Mouse (Mus musculus): ENCODE measurements around the gene Ptgds. TPM values are rescaled to one million over a fixed set of nuclear protein-coding genes. Genes with fewer than 3 reads are reported as not detected.

Ptgds gene
- polyA plus RNA-seq, 1 experiment from 2014 or later = 10.2 TPM

DNA sequence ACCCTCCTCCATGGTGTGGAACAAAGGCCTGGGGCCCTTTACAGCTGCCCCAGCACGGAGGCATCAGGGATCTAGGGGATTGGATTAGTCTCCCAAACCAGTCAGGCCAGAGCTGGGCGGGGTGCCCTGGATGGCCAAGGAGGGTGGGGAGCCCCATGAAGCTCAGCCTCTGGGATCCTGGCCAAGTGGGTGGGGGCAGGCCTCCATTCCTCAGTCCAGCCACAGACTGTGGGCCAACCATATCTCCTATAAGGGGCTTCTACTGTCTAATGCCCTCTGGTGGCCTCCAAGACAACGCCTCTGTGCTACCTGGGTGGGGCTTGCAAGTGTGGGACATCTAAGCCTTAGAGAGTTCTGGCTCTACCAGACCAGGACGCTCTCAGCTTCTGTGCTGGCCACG, 10.9 kb downstream of the Ptgds start:
- H3K36me3 ChIP-seq = no peaks in the 10 kb centered on the region
- no peaks in the 10 kb centered on the region for H3K9me3 ChIP-seq
- no peak overlapping the region for H3K9ac ChIP-seq
- H3K27me3 ChIP-seq = no peaks in the 10 kb centered on the region
- no peak overlapping the region for H3K4me3 ChIP-seq
- WGBS = 66% methylated on average over 5 of the region's 5 CpGs
- peak overlapping the region; percentile 79 for H3K4me2 ChIP-seq
- ATAC-seq (ENCODE audit: borderline replicate concordance, extremely low read depth, low FRiP score, low TSS enrichment) = 0 out of 2 replicates have a peak, but pooled peaks have one; percentile 20
- peak overlapping the region; percentile 91 for H3K27ac ChIP-seq
- peaks cover 42% of the 10 kb centered on the region for H3K4me1 ChIP-seq

- WGBS = 71% methylated on average over 9 of the region's 9 CpGs
- no peak for ATAC-seq (ENCODE audit: borderline replicate concordance, extremely low read depth, low FRiP score, low TSS enrichment)
- Histone ChIP-seq H3K27me3 (no peaks in the 10 kb centered on the region), H3K4me1 (peaks cover 42% of the 10 kb centered on the region), H3K4me2 (peak overlapping the region; percentile 79), H3K27ac (peak overlapping the region; percentile 91), H3K4me3 (peak overlapping the region; percentile 22), H3K9ac (peak overlapping the region; percentile 12; the same call in 1 of the 2 replicates), H3K9me3 (no peaks in the 10 kb centered on the region), H3K36me3 (no peaks in the 10 kb centered on the region)
Measured at GRCm38 (mm10) chr2:25457022-25457896, 12.6 kb downstream of the Ptgds start.

- ATAC-seq (ENCODE audit: borderline replicate concordance, extremely low read depth, low FRiP score, low TSS enrichment) = no peak
- H3K27ac ChIP-seq = peak within 1 kb of the TSS; percentile 91
- peak within 1 kb of the TSS; percentile 79 for H3K4me2 ChIP-seq
- H3K9me3 ChIP-seq = no peaks in the 10 kb centered on the region
- peak within 1 kb of the TSS; percentile 12; the same call in 1 of the 2 replicates for H3K9ac ChIP-seq
- peaks cover 38% of the 10 kb centered on the region for H3K4me1 ChIP-seq
- H3K27me3 ChIP-seq = no peaks in the 10 kb centered on the region
- no peaks in the 10 kb centered on the region for H3K36me3 ChIP-seq
- H3K4me3 ChIP-seq = peak within 1 kb of the TSS; percentile 22
- WGBS = 33% methylated on average over 14 of the region's 14 CpGs
Measured at GRCm38 (mm10) chr2:25456205-25456953, 13.5 kb downstream of the Ptgds start, which contains the start of gene Clic3. Gene Clic3, plus strand, starts transcription at chr2:25456838.

DNA sequence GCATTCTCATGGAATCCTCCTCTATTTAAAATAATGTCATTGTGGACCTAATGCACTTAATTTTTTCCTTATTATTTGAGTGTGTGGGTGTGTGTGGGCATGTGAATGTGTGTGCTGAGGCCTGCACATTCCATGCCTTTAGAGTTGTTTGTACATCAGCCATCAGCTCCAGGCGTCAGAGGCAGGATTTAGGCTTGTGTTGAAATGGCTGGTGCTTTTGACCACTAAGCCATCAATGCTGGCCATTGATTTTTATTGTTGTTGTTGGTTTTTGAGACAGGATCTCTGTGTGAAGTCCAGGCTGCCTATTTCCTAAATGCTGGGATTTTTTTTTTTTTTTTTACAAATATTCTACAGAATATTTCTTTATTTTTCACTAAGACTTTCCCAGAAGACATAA, 16.9 kb downstream of the Ptgds start:
- WGBS = 26% methylated on average over 1 of the region's 1 CpGs
- Histone ChIP-seq H3K27ac (no peak overlapping the region), H3K4me3 (no peak overlapping the region), H3K9me3 (no peaks in the 10 kb centered on the region), H3K27me3 (no peaks in the 10 kb centered on the region), H3K4me2 (no peak overlapping the region), H3K36me3 (no peaks in the 10 kb centered on the region), H3K9ac (no peak overlapping the region), H3K4me1 (peaks cover 10% of the 10 kb centered on the region; the same call in 1 of the 2 replicates)
- no peak for ATAC-seq (ENCODE audit: borderline replicate concordance, extremely low read depth, low FRiP score, low TSS enrichment)

- Histone ChIP-seq H3K4me1 (peaks cover 5% of the 10 kb centered on the region; the same call in 1 of the 2 replicates), H3K9ac (no peak overlapping the region), H3K4me3 (no peak overlapping the region), H3K9me3 (no peaks in the 10 kb centered on the region), H3K27me3 (no peaks in the 10 kb centered on the region), H3K4me2 (no peak overlapping the region), H3K36me3 (no peaks in the 10 kb centered on the region), H3K27ac (no peak overlapping the region)
- WGBS = 76% methylated on average over 8 of the region's 8 CpGs
- ATAC-seq (ENCODE audit: borderline replicate concordance, extremely low read depth, low FRiP score, low TSS enrichment) = no peak
Measured at GRCm38 (mm10) chr2:25450853-25451647, 18.8 kb downstream of the Ptgds start.

DNA sequence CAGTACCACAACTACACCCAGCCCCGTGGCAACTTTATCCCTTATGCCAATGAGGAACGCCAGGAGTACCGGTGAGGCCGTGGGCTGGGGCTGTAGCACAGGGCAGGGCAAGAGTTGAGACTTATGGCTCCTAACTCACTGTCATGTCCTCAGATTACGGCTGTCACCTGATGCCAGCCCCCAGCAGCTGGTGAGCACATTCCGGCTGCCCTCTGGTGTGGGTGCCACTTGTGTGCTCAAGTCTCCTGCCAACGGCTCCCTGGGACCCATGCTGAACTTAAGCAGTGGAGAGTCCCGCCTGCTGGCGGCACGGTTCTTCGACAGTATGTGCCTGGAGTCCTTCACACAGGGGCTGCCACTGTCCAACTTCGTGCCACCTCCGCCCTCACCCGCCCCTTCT, 27.2 kb downstream of the Ptgds start:
- no peak for ATAC-seq (ENCODE audit: borderline replicate concordance, extremely low read depth, low FRiP score, low TSS enrichment)
- Histone ChIP-seq H3K36me3 (no peaks in the 10 kb centered on the region), H3K27me3 (no peaks in the 10 kb centered on the region), H3K9ac (no peak overlapping the region), H3K9me3 (no peaks in the 10 kb centered on the region), H3K27ac (no peak overlapping the region), H3K4me1 (no peaks in the 10 kb centered on the region), H3K4me2 (no peak overlapping the region), H3K4me3 (no peak overlapping the region)
- 85% methylated on average over 14 of the region's 14 CpGs for WGBS

GRCm38 (mm10) chr2:25441067-25441466, 28.8 kb downstream of the Ptgds start:
- Histone ChIP-seq H3K4me3 (no peak overlapping the region), H3K9me3 (no peaks in the 10 kb centered on the region), H3K4me1 (no peaks in the 10 kb centered on the region), H3K27ac (no peak overlapping the region), H3K4me2 (no peak overlapping the region), H3K27me3 (no peaks in the 10 kb centered on the region), H3K36me3 (no peaks in the 10 kb centered on the region), H3K9ac (no peak overlapping the region)
- no peak for ATAC-seq (ENCODE audit: borderline replicate concordance, extremely low read depth, low FRiP score, low TSS enrichment)
- WGBS = 77% methylated on average over 20 of the region's 20 CpGs

GRCm38 (mm10) chr2:25436286-25436820, 33.5 kb downstream of the Ptgds start:
- no peak overlapping the region for H3K4me2 ChIP-seq
- ATAC-seq (ENCODE audit: borderline replicate concordance, extremely low read depth, low FRiP score, low TSS enrichment) = no peak
- no peak overlapping the region for H3K4me3 ChIP-seq
- WGBS = 87% methylated on average over 10 of the region's 10 CpGs
- H3K4me1 ChIP-seq = no peaks in the 10 kb centered on the region
- no peak overlapping the region for H3K9ac ChIP-seq
- H3K9me3 ChIP-seq = no peaks in the 10 kb centered on the region
- H3K36me3 ChIP-seq = no peaks in the 10 kb centered on the region
- no peaks in the 10 kb centered on the region for H3K27me3 ChIP-seq
- no peak overlapping the region for H3K27ac ChIP-seq

- Histone ChIP-seq H3K9me3 (no peaks in the 10 kb centered on the region), H3K4me1 (no peaks in the 10 kb centered on the region), H3K9ac (no peak overlapping the region), H3K36me3 (no peaks in the 10 kb centered on the region), H3K4me3 (no peak overlapping the region), H3K27me3 (peaks cover 6% of the 10 kb centered on the region), H3K27ac (no peak overlapping the region), H3K4me2 (no peak overlapping the region)
- 77% methylated on average over 8 of the region's 8 CpGs for WGBS
- no peak for ATAC-seq (ENCODE audit: borderline replicate concordance, extremely low read depth, low FRiP score, low TSS enrichment)
Measured at GRCm38 (mm10) chr2:25434292-25434691, 35.6 kb downstream of the Ptgds start.

GRCm38 (mm10) chr2:25433101-25433500, 36.7 kb downstream of the Ptgds start:
- no peaks in the 10 kb centered on the region for H3K36me3 ChIP-seq
- no peak for ATAC-seq (ENCODE audit: borderline replicate concordance, extremely low read depth, low FRiP score, low TSS enrichment)
- 76% methylated on average over 17 of the region's 17 CpGs for WGBS
- 0 out of 2 replicates have a peak, but pooled peaks cover 3% of the 10 kb centered on the region for H3K4me1 ChIP-seq
- peaks cover 13% of the 10 kb centered on the region for H3K27me3 ChIP-seq
- no peaks in the 10 kb centered on the region for H3K9me3 ChIP-seq
- H3K9ac ChIP-seq = no peak overlapping the region
- no peak overlapping the region for H3K4me3 ChIP-seq
- H3K4me2 ChIP-seq = no peak overlapping the region
- no peak overlapping the region for H3K27ac ChIP-seq
